Mouse (Mus musculus) intestine, embryonic 15.5 days (tissue): ENCODE measurements at regions not wholly inside any gene's neighbourhood (a gene's known extent, or its start where the extent isn't known, plus 50 kb on each side); places are given as distances from the start of the nearest gene placed in this dataset.
"Not testable (repeated sequence)": the region's sequence is repeated elsewhere in the genome, so short reads cannot be mapped to it uniquely, and the experiment has no call there.

Experiments used
- ATAC-seq: fragments of 200-750 bp; cut with Nextera tagmentation; 2 replicates; pipeline ENCODE4 v1.8.0; 2017; ENCODE audit warnings: moderate TSS enrichment, moderate library complexity
- H3K27ac ChIP-seq: fragments of 300-500 bp; sonication (generic); 2 replicates; pipeline ENCODE4 v1.5.1; 2015; ENCODE audit warnings: mild to moderate bottlenecking, inconsistent platforms
- H3K27me3 ChIP-seq: fragments of 300-500 bp; sonication (generic); replicated peaks from 2 replicates; pipeline ENCODE4 v1.6.1; 2015; ENCODE audit warnings: inconsistent platforms
- H3K36me3 ChIP-seq: fragments of 300-500 bp; sonication (generic); 2 replicates; pipeline ENCODE4 v1.6.1; 2015; ENCODE audit warnings: inconsistent platforms
- H3K4me1 ChIP-seq: fragments of 300-500 bp; sonication (generic); replicated peaks from 2 replicates; pipeline ENCODE4 v1.6.1; 2015; ENCODE audit warnings: inconsistent platforms
- H3K4me2 ChIP-seq: fragments of 300-500 bp; sonication (generic); replicated peaks from 2 replicates; pipeline ENCODE4 v1.6.1; 2015; ENCODE audit warnings: mild to moderate bottlenecking, inconsistent platforms
- H3K4me3 ChIP-seq: fragments of 300-500 bp; sonication (generic); replicated peaks from 2 replicates; pipeline ENCODE4 v1.5.1; 2015; ENCODE audit warnings: inconsistent platforms
- H3K9ac ChIP-seq: fragments of 300-500 bp; sonication (generic); 2 replicates; pipeline ENCODE4 v1.6.1; 2015; ENCODE audit warnings: inconsistent platforms
- H3K9me3 ChIP-seq: fragments of 300-500 bp; sonication (generic); 2 replicates; pipeline ENCODE4 v1.6.1; 2016; ENCODE audit warnings: inconsistent platforms
- WGBS: fragments of 180-500 bp; shearing (Covaris S2); methylation state at CpG from one replicate; pipeline ENCODE4 v1.1.7; 2015; 5-methylcytosine and 5-hydroxymethylcytosine counted together

GRCm38 (mm10) chr6:62889194-62889593, 366.5 kb upstream of the Grid2 start:
- Histone ChIP-seq H3K27ac (no peak overlapping the region), H3K27me3 (no peaks in the 10 kb centered on the region), H3K4me2 (no peak overlapping the region), H3K4me1 (no peaks in the 10 kb centered on the region), H3K4me3 (no peak overlapping the region), H3K9me3 (no peaks in the 10 kb centered on the region), H3K9ac (no peak overlapping the region), H3K36me3 (no peaks in the 10 kb centered on the region)
- 24% methylated on average over 1 of the region's 1 CpGs for WGBS
- ATAC-seq = peak; percentile 77

- no peak overlapping the region for H3K9ac ChIP-seq
- no peak overlapping the region for H3K27ac ChIP-seq
- WGBS = 88% methylated on average over 2 of the region's 2 CpGs
- H3K9me3 ChIP-seq = no peaks in the 10 kb centered on the region
- no peaks in the 10 kb centered on the region for H3K36me3 ChIP-seq
- ATAC-seq = no peak
- no peak overlapping the region for H3K4me2 ChIP-seq
- no peaks in the 10 kb centered on the region for H3K4me1 ChIP-seq
- no peak overlapping the region for H3K4me3 ChIP-seq
- H3K27me3 ChIP-seq = no peaks in the 10 kb centered on the region
Measured at GRCm38 (mm10) chr6:62912758-62913157, 342.9 kb upstream of the Grid2 start.

- not testable (repeated sequence) for H3K27ac ChIP-seq, H3K4me2 ChIP-seq, ATAC-seq, H3K9me3 ChIP-seq, H3K4me1 ChIP-seq, H3K36me3 ChIP-seq, H3K27me3 ChIP-seq, H3K9ac ChIP-seq, H3K4me3 ChIP-seq
- WGBS = 79% methylated on average over 4 of the region's 5 CpGs
Measured at GRCm38 (mm10) chr6:62917059-62917458, 338.6 kb upstream of the Grid2 start.

GRCm38 (mm10) chr6:62917956-62918355, 337.7 kb upstream of the Grid2 start:
- Histone ChIP-seq H3K4me3 (no peak overlapping the region), H3K4me1 (no peaks in the 10 kb centered on the region), H3K4me2 (no peak overlapping the region), H3K36me3 (no peaks in the 10 kb centered on the region), H3K27ac (no peak overlapping the region), H3K9ac (no peak overlapping the region), H3K27me3 (no peaks in the 10 kb centered on the region), H3K9me3 (no peaks in the 10 kb centered on the region)
- 90% methylated on average over 6 of the region's 6 CpGs for WGBS
- ATAC-seq = no peak

GRCm38 (mm10) chr6:62919092-62919491, 336.6 kb upstream of the Grid2 start:
- Histone ChIP-seq H3K27ac (no peak overlapping the region), H3K4me2 (no peak overlapping the region), H3K4me3 (no peak overlapping the region), H3K9ac (no peak overlapping the region), H3K27me3 (no peaks in the 10 kb centered on the region), H3K4me1 (no peaks in the 10 kb centered on the region), H3K36me3 (no peaks in the 10 kb centered on the region), H3K9me3 (no peaks in the 10 kb centered on the region)
- no peak for ATAC-seq
